Mouse (Mus musculus) limb, embryonic 12.5 days (tissue): ENCODE measurements around the gene Samd14. TPM values are rescaled to one million over a fixed set of nuclear protein-coding genes. Genes with fewer than 3 reads are reported as not detected.

ENCODE experiments used
- ATAC-seq: fragments of 200-750 bp; cut with Nextera tagmentation; 2 replicates; pipeline ENCODE4 v1.8.0; 2017; ENCODE audit warnings: low read depth, moderate TSS enrichment; ENCODE audit not compliant: insufficient number of reproducible peaks, insufficient read depth, low FRiP score, low TSS enrichment
- H3K27ac ChIP-seq: fragments of 300-500 bp; sonication (generic); 2 replicates; pipeline ENCODE4 v1.5.1; 2016; ENCODE audit warnings: mild to moderate bottlenecking, moderate library complexity
- H3K27me3 ChIP-seq: fragments of 300-500 bp; sonication (generic); 2 replicates; pipeline ENCODE4 v1.6.1; 2016; ENCODE audit warnings: mild to moderate bottlenecking, moderate library complexity
- H3K36me3 ChIP-seq: fragments of 300-500 bp; sonication (generic); 2 replicates; pipeline ENCODE4 v1.6.1; 2016; ENCODE audit warnings: mild to moderate bottlenecking, moderate library complexity
- H3K4me1 ChIP-seq: fragments of 300-500 bp; sonication (generic); replicated peaks from 2 replicates; pipeline ENCODE4 v1.6.1; 2016
- H3K4me2 ChIP-seq: fragments of 300-500 bp; sonication (generic); 2 replicates; pipeline ENCODE4 v1.6.1; 2016; ENCODE audit warnings: mild to moderate bottlenecking, moderate library complexity
- H3K4me3 ChIP-seq: fragments of 300-500 bp; sonication (generic); replicated peaks from 2 replicates; pipeline ENCODE4 v1.5.1; 2016; ENCODE audit warnings: mild to moderate bottlenecking
- H3K9ac ChIP-seq: fragments of 300-500 bp; sonication (generic); replicated peaks from 2 replicates; pipeline ENCODE4 v1.6.1; 2016; ENCODE audit warnings: mild to moderate bottlenecking, moderate library complexity
- H3K9me3 ChIP-seq: fragments of 300-500 bp; sonication (generic); 2 replicates; pipeline ENCODE4 v1.6.1; 2016; ENCODE audit warnings: mild to moderate bottlenecking, moderate library complexity
- WGBS: fragments of 180-500 bp; shearing (Covaris S2); methylation state at CpG from one replicate; pipeline ENCODE4 v1.1.7; 2016; 5-methylcytosine and 5-hydroxymethylcytosine counted together
- polyA plus RNA-seq: library from polyadenylated mRNA; unstranded; fragments of >200 nt; fragmentation: Nextera tagmentation; extraction: Ambion mirVana; gene quantifications from 2 replicates; pipeline ENCODE4 v1.2.1, GENCODE M21; 2016

Gene Samd14
- polyA plus RNA-seq, 1 experiment from 2014 or later, result 34.6 TPM

DNA sequence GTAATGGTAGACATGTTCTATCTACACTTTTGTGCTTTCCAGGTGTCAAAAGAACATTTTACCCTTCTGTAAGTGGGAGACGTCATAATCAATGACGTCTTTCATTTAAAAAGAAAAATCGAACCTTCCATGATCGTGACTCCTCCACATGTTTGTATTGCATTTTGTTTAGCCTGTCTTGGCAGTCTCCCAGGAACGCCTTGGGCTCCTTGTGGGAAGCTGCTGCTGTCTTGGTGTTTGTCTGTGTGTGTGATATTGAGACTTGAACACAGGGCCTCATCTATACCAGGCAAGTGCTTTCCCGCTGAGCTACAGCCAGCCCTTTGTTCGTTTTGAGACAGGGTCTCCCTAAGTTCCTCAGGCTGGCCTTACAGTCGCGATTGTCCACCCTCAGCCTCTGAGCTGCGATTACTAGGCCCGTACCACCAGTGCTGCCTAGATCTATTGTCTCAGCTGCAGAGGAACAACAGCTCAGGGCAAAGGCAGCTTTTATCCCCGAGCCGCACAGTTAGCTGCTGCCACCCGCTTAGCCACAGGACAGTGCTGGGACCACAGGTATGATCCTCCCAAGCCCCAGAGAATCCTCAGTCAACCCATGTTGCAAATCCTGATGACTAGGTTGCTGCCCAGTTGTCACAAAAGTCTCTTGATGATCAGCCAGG lies 28.6 kb downstream of the Samd14 start:
- Histone ChIP-seq H3K27me3 (no peaks in the 10 kb centered on the region; the same call in 1 of the 2 replicates), H3K9ac (no peak overlapping the region), H3K27ac (no peak overlapping the region), H3K36me3 (peaks cover 33% of the 10 kb centered on the region), H3K4me2 (no peak overlapping the region), H3K4me3 (no peak overlapping the region), H3K4me1 (peaks cover 18% of the 10 kb centered on the region), H3K9me3 (no peaks in the 10 kb centered on the region)
- 83% methylated on average over 14 of the region's 14 CpGs for WGBS
- no peak for ATAC-seq

DNA sequence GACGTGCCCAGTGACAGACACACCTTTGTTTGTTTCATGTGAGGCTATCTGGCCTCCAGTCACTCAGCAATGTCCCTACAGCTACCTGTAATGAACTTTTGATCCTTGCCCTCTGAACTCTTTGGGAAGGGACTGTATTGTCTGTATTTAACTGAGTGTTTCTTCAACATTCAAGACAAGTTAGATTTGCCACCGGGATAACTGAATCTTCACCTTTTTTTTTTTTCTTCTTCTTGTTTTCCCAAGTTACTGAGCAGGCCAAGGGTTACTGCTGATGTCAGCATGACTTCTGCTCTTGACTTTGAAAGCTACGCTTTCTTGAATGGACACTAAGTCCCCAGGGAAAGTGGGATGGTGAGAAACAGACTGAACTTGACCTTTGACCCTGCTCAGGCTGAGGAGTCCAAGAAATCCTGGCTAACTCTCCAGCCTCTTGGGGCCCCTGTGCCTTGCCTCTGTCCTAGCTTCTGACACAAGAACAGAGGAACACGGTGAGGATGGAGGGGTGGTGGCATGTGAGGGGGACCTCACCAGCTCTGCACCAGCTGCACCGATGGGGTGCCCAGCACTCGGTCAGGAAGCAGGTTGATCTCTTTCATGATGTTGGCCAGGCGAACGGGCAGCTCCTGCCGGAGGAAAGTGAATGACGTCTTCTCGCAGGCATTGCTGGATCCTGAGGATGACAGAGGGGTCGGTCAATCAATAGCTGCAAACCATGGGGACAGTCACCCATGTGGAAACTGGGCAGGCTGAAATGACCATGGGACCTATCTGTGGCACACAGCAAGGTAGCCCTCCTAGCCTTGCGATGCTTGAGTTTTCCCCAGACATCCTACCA lies 29.4 kb downstream of the Samd14 start:
- H3K4me1 ChIP-seq, result peaks cover 18% of the 10 kb centered on the region
- no peak overlapping the region for H3K27ac ChIP-seq
- H3K9ac ChIP-seq, result no peak overlapping the region
- WGBS, result 84% methylated on average over 13 of the region's 13 CpGs
- no peak overlapping the region for H3K4me3 ChIP-seq
- H3K9me3 ChIP-seq, result no peaks in the 10 kb centered on the region
- peaks cover 33% of the 10 kb centered on the region for H3K36me3 ChIP-seq
- no peaks in the 10 kb centered on the region; the same call in 1 of the 2 replicates for H3K27me3 ChIP-seq
- no peak overlapping the region for H3K4me2 ChIP-seq
- no peak for ATAC-seq

DNA sequence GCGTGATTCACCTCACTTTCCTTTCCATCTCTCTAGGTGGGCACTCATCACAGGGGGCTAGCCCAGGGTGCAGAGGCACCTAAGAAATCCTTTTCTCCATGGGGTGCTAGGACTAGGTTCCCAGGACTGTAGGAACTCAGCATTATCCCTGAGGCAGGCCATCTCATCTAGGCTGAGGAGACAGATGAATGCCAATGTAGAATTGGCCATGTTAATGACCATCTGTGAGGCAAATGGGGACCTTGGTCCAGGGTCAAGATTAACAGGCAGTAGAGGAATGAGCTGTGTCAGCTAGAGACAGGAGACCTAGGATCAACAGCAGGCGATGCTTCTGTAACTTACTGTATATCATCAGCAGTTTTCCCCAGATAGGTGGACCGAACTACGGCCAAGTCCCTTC lies 30.1 kb downstream of the Samd14 start:
- Histone ChIP-seq H3K27ac (no peak overlapping the region), H3K27me3 (no peaks in the 10 kb centered on the region; the same call in 1 of the 2 replicates), H3K9ac (no peak overlapping the region), H3K4me2 (peak overlapping the region; percentile 87), H3K4me3 (peak overlapping the region; percentile 80; the same call in 1 of the 2 replicates), H3K9me3 (no peaks in the 10 kb centered on the region), H3K36me3 (peaks cover 33% of the 10 kb centered on the region), H3K4me1 (peaks cover 18% of the 10 kb centered on the region)
- 78% methylated on average over 4 of the region's 4 CpGs for WGBS
- no peak for ATAC-seq

DNA sequence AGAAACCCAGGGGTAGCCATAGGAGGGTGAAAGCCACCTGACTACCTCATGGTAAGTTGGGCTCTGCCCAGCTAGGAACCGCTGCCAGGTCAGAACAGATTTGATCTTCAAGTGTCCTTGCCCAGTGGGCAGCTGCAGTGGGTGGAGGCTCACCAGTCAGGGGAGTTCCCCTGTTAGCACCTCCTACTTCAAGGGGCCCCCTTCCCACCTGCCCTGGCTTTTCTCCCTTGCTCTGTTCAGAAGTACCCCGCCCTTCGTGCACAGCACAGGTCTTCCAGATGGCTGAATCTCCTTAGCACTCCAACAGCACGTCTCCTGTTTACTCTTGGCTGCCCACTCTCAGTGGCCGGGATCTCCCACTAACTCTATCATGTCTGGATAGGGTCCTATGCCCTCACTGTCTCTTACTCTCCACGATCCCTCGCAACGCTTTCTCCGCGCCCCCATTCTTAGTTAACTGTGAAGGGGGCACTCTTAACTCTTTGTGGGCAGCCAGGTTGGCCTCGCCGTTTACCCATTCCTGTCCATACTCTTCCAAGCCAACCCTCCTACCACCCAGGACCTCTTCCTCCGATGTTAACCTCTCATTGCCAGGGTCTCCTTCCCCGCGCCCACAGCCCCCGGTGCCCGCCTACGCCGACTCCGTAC lies 30.9 kb downstream of the Samd14 start:
- Histone ChIP-seq H3K27me3 (peaks cover 8% of the 10 kb centered on the region; the same call in 1 of the 2 replicates), H3K36me3 (peaks cover 32% of the 10 kb centered on the region), H3K4me2 (peak overlapping the region; percentile 87), H3K4me1 (peaks cover 18% of the 10 kb centered on the region), H3K27ac (peak overlapping the region; percentile 79), H3K9ac (peak overlapping the region; percentile 66), H3K4me3 (peak overlapping the region; percentile 80), H3K9me3 (no peaks in the 10 kb centered on the region)
- ATAC-seq, result peak; percentile 38
- 2% methylated on average over 20 of the region's 20 CpGs for WGBS

DNA sequence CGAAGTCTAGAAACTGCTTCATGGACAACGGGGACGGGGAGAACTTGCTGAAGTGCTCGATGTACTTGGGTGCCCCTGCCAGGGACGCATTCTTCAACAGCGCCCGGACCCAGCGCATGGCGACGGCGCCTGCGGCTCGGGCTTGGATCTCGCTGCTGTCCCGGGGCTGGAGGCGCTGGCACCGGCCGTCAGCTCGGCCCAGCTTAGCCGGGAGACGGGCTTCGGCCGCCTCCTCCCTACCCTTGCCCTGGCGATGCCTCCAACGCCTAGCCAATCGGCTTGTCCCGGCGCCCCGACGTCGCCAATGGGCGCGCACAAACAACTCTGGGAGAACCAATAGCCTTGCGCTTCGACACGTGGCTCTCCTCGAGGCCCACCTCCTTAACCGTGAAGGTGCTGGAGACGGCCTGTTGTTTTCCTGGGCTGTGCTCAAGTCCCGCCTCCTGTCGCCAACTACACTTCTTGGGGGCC lies 31.5 kb downstream of the Samd14 start, which contains the start of gene Pdk2:
Gene Pdk2 (minus strand): TSS at position 216 of the 471 bp plus-strand sequence.
- peak; percentile 98 for ATAC-seq
- WGBS, result under 1% methylated on average over 41 of the region's 41 CpGs
- Histone ChIP-seq H3K4me2 (peak within 1 kb of the TSS; percentile 87), H3K9ac (peak within 1 kb of the TSS; percentile 66), H3K4me1 (peaks cover 18% of the 10 kb centered on the region), H3K4me3 (peak within 1 kb of the TSS; percentile 80), H3K27ac (peak within 1 kb of the TSS; percentile 79), H3K27me3 (peaks cover 10% of the 10 kb centered on the region; the same call in 1 of the 2 replicates), H3K9me3 (no peaks in the 10 kb centered on the region), H3K36me3 (peaks cover 26% of the 10 kb centered on the region)

DNA sequence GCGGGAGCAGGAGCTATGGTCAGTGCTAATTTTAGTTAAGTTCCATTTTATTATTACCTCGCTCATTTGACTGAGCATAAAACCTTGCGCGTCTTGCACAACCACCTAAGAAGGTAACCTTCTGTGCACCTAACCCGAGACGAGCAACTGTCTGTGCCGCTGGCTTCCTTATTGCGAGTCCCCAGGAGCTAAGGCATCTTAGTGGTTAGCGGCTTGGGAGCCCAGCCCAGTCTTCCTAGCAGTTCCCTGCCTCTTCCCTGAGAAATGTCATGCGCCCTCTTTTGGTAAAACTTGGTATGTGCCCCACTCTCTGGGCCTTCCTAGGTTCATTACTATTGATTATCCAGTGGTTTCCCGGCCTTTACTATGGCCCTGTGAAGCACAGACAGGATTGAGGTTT lies 32.4 kb downstream of the Samd14 start:
- under 1% methylated on average over 11 of the region's 11 CpGs for WGBS
- peaks cover 10% of the 10 kb centered on the region; the same call in 1 of the 2 replicates for H3K27me3 ChIP-seq
- H3K4me1 ChIP-seq, result peaks cover 18% of the 10 kb centered on the region
- H3K4me3 ChIP-seq, result peak overlapping the region; percentile 80
- no peak overlapping the region for H3K27ac ChIP-seq
- H3K4me2 ChIP-seq, result peak overlapping the region; percentile 87
- H3K9me3 ChIP-seq, result no peaks in the 10 kb centered on the region
- peaks cover 18% of the 10 kb centered on the region; the same call in 1 of the 2 replicates for H3K36me3 ChIP-seq
- H3K9ac ChIP-seq, result no peak overlapping the region; the same call in 1 of the 2 replicates
- ATAC-seq, result no peak

DNA sequence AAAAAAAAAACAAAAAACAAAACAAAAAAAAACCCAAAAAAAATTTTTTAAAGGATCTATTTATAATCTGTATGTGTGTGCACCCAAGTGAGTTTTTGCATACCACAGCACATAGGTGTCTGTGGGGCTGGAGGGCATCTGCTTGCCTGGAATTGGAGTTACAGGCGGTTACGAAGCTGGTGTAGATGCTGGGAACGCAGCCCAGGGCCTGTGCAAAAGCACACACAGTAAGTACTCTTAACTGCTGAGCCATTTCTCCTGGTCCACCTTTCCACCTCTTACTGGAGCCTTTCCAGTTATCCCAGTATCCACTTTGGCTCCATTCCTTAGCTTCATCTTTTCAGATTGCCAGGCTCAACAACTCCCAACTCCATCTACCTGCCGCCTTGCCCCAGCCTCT lies 33.4 kb downstream of the Samd14 start:
- Histone ChIP-seq H3K9me3 (no peaks in the 10 kb centered on the region), H3K4me3 (no peak overlapping the region), H3K4me2 (no peak overlapping the region), H3K4me1 (peaks cover 18% of the 10 kb centered on the region), H3K27ac (no peak overlapping the region), H3K36me3 (0 out of 2 replicates have a peak, but pooled peaks cover 9% of the 10 kb centered on the region), H3K27me3 (peaks cover 10% of the 10 kb centered on the region; the same call in 1 of the 2 replicates), H3K9ac (no peak overlapping the region)
- WGBS, result 90% methylated on average over 4 of the region's 4 CpGs
- no peak for ATAC-seq

DNA sequence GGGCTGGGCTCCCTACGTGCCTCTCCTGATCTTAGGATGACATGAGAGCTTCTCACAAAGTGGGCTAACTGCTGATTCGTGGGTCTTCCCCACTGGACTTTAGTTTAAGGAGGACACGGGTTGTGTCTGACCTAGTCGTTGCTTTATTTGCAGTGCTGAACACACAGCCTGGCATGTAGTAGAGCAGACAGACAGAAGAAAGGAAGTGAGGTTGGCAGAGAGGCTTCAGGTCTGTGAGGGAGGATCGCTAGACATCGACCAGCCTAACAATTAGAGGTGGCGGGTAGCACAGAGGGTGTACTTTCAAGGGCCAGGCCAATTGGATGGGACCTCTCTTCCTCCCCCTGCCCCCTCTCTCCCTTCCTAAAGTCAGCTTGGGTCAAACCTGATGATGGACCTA lies 33.9 kb downstream of the Samd14 start:
- Histone ChIP-seq H3K27ac (no peak overlapping the region), H3K9ac (no peak overlapping the region), H3K36me3 (0 out of 2 replicates have a peak, but pooled peaks cover 4% of the 10 kb centered on the region), H3K27me3 (peaks cover 10% of the 10 kb centered on the region; the same call in 1 of the 2 replicates), H3K4me2 (no peak overlapping the region), H3K9me3 (no peaks in the 10 kb centered on the region), H3K4me3 (no peak overlapping the region), H3K4me1 (peaks cover 18% of the 10 kb centered on the region)
- 49% methylated on average over 7 of the region's 7 CpGs for WGBS
- no peak for ATAC-seq

DNA sequence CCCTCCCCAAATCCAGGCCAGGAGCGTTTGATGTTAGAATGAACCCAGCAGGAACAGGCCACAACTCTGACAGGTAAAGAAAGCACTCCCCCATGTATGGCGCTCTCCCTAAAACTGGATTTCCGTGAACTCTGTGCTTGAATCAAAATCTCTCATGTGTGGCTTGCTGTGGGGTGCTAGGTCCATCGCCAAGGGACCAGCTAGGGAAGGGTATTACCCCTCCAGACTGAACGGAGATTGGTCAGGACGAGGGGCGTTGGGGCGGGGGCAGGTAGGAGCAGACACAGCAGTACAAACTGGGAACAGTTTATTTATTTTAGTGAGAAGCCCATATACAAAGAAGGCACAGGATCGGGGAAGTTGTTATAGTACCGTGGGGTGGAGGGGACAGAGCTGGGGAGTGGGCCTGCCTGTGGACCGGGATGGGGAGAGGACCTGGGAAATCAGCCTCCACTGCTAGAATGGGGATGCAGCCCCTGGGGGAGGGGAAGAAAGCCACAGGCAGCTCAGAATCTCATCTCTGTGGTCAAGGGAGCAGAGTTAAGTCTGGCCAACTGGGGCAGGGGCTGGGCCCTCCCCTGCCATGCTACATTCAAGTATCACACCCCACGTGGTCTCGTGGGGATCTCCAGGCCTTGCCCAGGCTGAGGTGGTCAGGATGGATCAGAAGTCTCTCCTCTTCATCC lies 34.6 kb downstream of the Samd14 start:
- whole genome bisulfite sequencing, result 51% methylated on average over 12 of the region's 13 CpGs
- Histone ChIP-seq H3K4me2 (no peak overlapping the region), H3K27me3 (peaks cover 10% of the 10 kb centered on the region; the same call in 1 of the 2 replicates), H3K4me3 (no peak overlapping the region), H3K9ac (no peak overlapping the region), H3K27ac (no peak overlapping the region), H3K36me3 (no peaks in the 10 kb centered on the region), H3K4me1 (peaks cover 18% of the 10 kb centered on the region), H3K9me3 (no peaks in the 10 kb centered on the region)
- ATAC-seq, result no peak

DNA sequence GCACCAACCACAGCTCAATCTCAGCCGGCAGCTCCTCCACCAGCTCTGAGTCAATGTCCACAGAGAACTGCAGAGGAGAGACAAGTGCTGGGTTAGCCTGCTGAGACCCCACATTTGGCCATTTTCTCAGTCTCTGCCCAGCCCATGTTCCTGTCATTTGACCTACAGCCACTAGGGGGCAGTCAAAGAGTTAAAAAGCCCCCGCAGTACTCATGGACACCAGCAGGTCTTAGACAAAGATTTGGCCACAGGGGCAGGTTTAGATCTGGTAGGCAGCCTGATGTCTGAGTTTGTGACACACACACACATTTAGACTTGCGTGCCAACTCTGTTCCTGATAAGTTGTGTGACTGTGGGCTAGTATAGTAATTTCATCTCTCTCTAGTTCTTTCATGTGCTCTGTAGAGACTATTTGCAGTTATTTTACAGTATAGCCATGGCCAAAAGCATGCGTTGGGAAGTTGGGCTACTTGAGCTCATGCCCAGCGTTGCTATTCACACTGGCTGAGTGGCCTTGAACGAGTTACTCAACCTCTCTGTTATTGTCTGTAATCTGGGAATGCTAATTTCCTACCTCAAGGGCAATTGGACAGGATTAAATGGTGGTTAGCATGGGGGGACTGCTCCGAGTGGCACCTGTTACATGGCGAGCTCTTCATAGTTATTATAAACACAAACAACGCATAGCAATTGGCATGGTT lies 37.5 kb downstream of the Samd14 start:
- Histone ChIP-seq H3K27me3 (peaks cover 10% of the 10 kb centered on the region; the same call in 1 of the 2 replicates), H3K4me2 (no peak overlapping the region), H3K36me3 (no peaks in the 10 kb centered on the region), H3K9ac (no peak overlapping the region), H3K4me1 (no peaks in the 10 kb centered on the region), H3K27ac (no peak overlapping the region), H3K4me3 (no peak overlapping the region), H3K9me3 (no peaks in the 10 kb centered on the region)
- WGBS, result 57% methylated on average over 9 of the region's 9 CpGs
- 0 out of 2 replicates have a peak, but pooled peaks have one; percentile 35 for ATAC-seq
